Mouse (Mus musculus) lung, adult 2 months (tissue): ENCODE results near the gene Prss57. TPM values are rescaled to one million over a fixed set of nuclear protein-coding genes. Genes with fewer than 3 reads are reported as not detected.

ENCODE experiments used
- DNase-seq: peaks from one replicate; pipeline ENCODE4 v3.0.0; 2022
- H3K4me1 ChIP-seq: fragments of 200-500 bp; 2 replicates; pipeline ENCODE4 v1.6.1; 2011; ENCODE audit warnings: low read length; ENCODE audit not compliant: control insufficient read depth, insufficient read depth
- H3K4me3 ChIP-seq: fragments of 200-500 bp; replicated peaks from 2 replicates; pipeline ENCODE3; 2011; ENCODE audit warnings: low read depth, mild to moderate bottlenecking, control low read depth, low read length; ENCODE audit errors: extremely low read depth
- CTCF ChIP-seq: fragments of 200-500 bp; IDR thresholded peaks from 2 replicates; pipeline ENCODE4 v1.5.1; 2011; ENCODE audit warnings: mild to moderate bottlenecking, low read length, control low read depth; ENCODE audit not compliant: insufficient read depth
- POLR2A ChIP-seq: fragments of 200-500 bp; IDR thresholded peaks from 2 replicates; pipeline ENCODE4 v1.6.1; 2011; ENCODE audit warnings: low read depth, mild to moderate bottlenecking, control low read depth, low read length, borderline replicate concordance; ENCODE audit errors: extremely low read depth
- WGBS: fragments of 180-500 bp; shearing (Covaris S2); methylation state at CpG from one replicate; pipeline ENCODE4 v1.1.7; 2018; 5-methylcytosine and 5-hydroxymethylcytosine counted together
- polyA plus RNA-seq: library from polyadenylated mRNA; depleted of rRNA; stranded (reverse); fragments of >200 nt; gene quantifications from 2 replicates; pipeline ENCODE4 v1.2.3, GENCODE M21; 2012

Gene Prss57
- polyA plus RNA-seq, 1 experiment = 0.20 TPM

GRCm38 (mm10) chr10:79822372-79822771 lies 31.6 kb upstream of the Prss57 start:
- peak; percentile 46 for DNase-seq
- Histone ChIP-seq H3K4me1 (peaks cover 8% of the 10 kb centered on the region), H3K4me3 (no peak overlapping the region)
- TF ChIP-seq POLR2A (no peak), CTCF (no peak)
- 37% methylated on average over 17 of the region's 17 CpGs for WGBS

- TF ChIP-seq POLR2A (no peak), CTCF (no peak)
- Histone ChIP-seq H3K4me1 (peaks cover 8% of the 10 kb centered on the region), H3K4me3 (no peak overlapping the region)
- no peak for DNase-seq
- whole genome bisulfite sequencing = 89% methylated on average over 12 of the region's 12 CpGs
Observed at GRCm38 (mm10) chr10:79821731-79822130, 31.0 kb upstream of the Prss57 start.

GRCm38 (mm10) chr10:79820782-79821181 lies 30.0 kb upstream of the Prss57 start, which contains the start of gene Misp:
Misp (plus strand) TSS chr10:79820989.
- 68% methylated on average over 11 of the region's 11 CpGs for WGBS
- H3K4me3 ChIP-seq = no peak within 1 kb of the TSS
- H3K4me1 ChIP-seq = peaks cover 8% of the 10 kb centered on the region
- no peak for DNase-seq
- TF ChIP-seq CTCF = no peak
- no peak for TF ChIP-seq POLR2A

- peaks cover 8% of the 10 kb centered on the region for H3K4me1 ChIP-seq
- no peak for TF ChIP-seq POLR2A
- TF ChIP-seq CTCF = no peak
- 86% methylated on average over 8 of the region's 8 CpGs for WGBS
- DNase-seq = no peak
- H3K4me3 ChIP-seq = no peak overlapping the region
Observed at GRCm38 (mm10) chr10:79820277-79820676, 29.5 kb upstream of the Prss57 start.

- 91% methylated on average over 17 of the region's 17 CpGs for WGBS
- no peak for TF ChIP-seq POLR2A
- TF ChIP-seq CTCF = no peak
- Histone ChIP-seq H3K4me3 (no peak overlapping the region), H3K4me1 (peaks cover 4% of the 10 kb centered on the region)
- no peak for DNase-seq
Observed at GRCm38 (mm10) chr10:79819606-79820005, 28.8 kb upstream of the Prss57 start.

- 65% methylated on average over 4 of the region's 4 CpGs for WGBS
- no peak overlapping the region for H3K4me3 ChIP-seq
Observed at GRCm38 (mm10) chr10:79818225-79818624, 27.5 kb upstream of the Prss57 start.

GRCm38 (mm10) chr10:79817111-79817510 lies 26.4 kb upstream of the Prss57 start:
- Histone ChIP-seq H3K4me1 (no peaks in the 10 kb centered on the region), H3K4me3 (no peak overlapping the region)
- DNase-seq = no peak
- WGBS = 88% methylated on average over 2 of the region's 2 CpGs
- TF ChIP-seq POLR2A (no peak), CTCF (no peak)

More at GRCm38 (mm10) chr10:79818225-79818624, 27.5 kb upstream of the Prss57 start:
- H3K4me1 ChIP-seq = no peaks in the 10 kb centered on the region
- TF ChIP-seq CTCF (no peak), POLR2A (no peak)
- DNase-seq = no peak

- Histone ChIP-seq H3K4me1 (no peaks in the 10 kb centered on the region), H3K4me3 (no peak overlapping the region)
- WGBS = 86% methylated on average over 12 of the region's 12 CpGs
- no peak for DNase-seq
- TF ChIP-seq CTCF (no peak), POLR2A (no peak)
Observed at GRCm38 (mm10) chr10:79815671-79816494, 25.1 kb upstream of the Prss57 start.

GRCm38 (mm10) chr10:79814271-79814842 lies 23.6 kb upstream of the Prss57 start:
- no peak for DNase-seq
- WGBS = 94% methylated on average over 5 of the region's 5 CpGs
- Histone ChIP-seq H3K4me3 (no peak overlapping the region), H3K4me1 (no peaks in the 10 kb centered on the region)
- no peak for TF ChIP-seq POLR2A
- no peak for TF ChIP-seq CTCF
